Mouse (Mus musculus): ENCODE measurements around the gene Man1a2. TPM values are rescaled to one million over a fixed set of nuclear protein-coding genes. Genes with fewer than 3 reads are reported as not detected.

Gene Man1a2
- total and polyA plus RNA-seq, 3 experiments = 27.1 to 261 (median 33.2) TPM

DNA sequence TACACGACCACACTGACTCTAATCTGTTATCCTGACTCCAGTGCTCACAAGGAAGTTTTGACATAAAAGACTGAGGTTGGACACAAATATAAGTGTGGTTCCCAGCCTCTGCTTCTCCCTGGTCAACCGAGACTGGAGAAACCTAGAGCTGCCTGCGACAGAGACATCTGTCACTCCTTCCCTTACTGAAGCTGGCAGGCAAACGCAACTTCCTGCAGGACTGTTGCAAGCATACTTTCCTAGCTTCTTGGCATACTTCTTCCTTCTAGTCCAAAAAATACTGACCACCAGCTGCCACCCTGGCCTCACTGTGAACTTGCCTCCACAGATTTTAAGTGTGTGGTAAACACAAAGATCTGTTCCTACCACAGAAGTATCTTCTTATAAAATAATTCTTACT is 66.8 kb downstream of the Man1a2 start:
- H3K36me3 ChIP-seq (ENCODE audit: control insufficient read depth in 1 of 2, insufficient read depth in 2 of 2, low read length in 2 of 2) = peaks cover 0 to 2% of the 10 kb centered on the region in 2 experiments; a peak in 1 of 4 replicates
- no peak overlapping the region for H3K27ac ChIP-seq (ENCODE audit: control insufficient read depth, low read depth, low read length)
- no peak overlapping the region for H3K9ac ChIP-seq (ENCODE audit: control insufficient read depth, low read depth, low read length, poor library complexity, severe bottlenecking)
- H3K79me2 ChIP-seq (ENCODE audit: control insufficient read depth, insufficient read depth, low read length, poor library complexity) = no peaks in the 10 kb centered on the region
- no peaks in the 10 kb centered on the region for H3K9me3 ChIP-seq (replicated peaks; ENCODE audit: insufficient read depth, low read length)
- no peak for DNase-seq (ENCODE audit: low read depth, low spot score)
- no peaks in the 10 kb centered on the region for H3K4me1 ChIP-seq (ENCODE audit: control insufficient read depth in 1 of 2, insufficient read depth in 2 of 2, low read length in 2 of 2)
- no peak overlapping the region for H3K4me3 ChIP-seq (ENCODE audit: control insufficient read depth in 1 of 2, insufficient read depth in 1 of 2, low read depth in 2 of 2, low read length in 2 of 2)
- H3K27me3 ChIP-seq (ENCODE audit: control insufficient read depth in 1 of 2, insufficient read depth in 2 of 2, low read length in 2 of 2) = no peaks in the 10 kb centered on the region
- TF ChIP-seq MYC (IDR thresholded peaks at IDR 0.05; ENCODE audit: low read depth, low read length) (no peak), UBTF (IDR thresholded peaks at IDR 0.05; ENCODE audit: borderline replicate concordance, insufficient read depth, low read depth, low read length) (no peak), POLR2A (IDR thresholded peaks at IDR 0.05; ENCODE audit: control insufficient read depth in 1 of 2, insufficient read depth in 1 of 2, low read depth in 1 of 2, low read length in 2 of 2, poor library complexity in 1 of 2) (no peak), MXI1 (IDR thresholded peaks at IDR 0.05; ENCODE audit: low read depth, low read length) (no peak), ETS1 (IDR thresholded peaks at IDR 0.05; ENCODE audit: low read depth, low read length) (no peak), NRF1 (IDR thresholded peaks at IDR 0.05; ENCODE audit: insufficient read depth, low read depth, low read length, poor library complexity, severe bottlenecking) (no peak), TAL1 (IDR thresholded peaks at IDR 0.05; ENCODE audit: low read length) (no peak), MYB (IDR thresholded peaks at IDR 0.05; ENCODE audit: low read depth, low read length) (no peak), ZNF384 (IDR thresholded peaks at IDR 0.05; ENCODE audit: low read depth, low read length) (no peak), CHD2 (IDR thresholded peaks at IDR 0.05; ENCODE audit: low read length) (no peak), MEF2A (IDR thresholded peaks at IDR 0.05; ENCODE audit: extremely low read depth, insufficient replicate concordance, low read depth, low read length, poor library complexity, severe bottlenecking) (no peak), POLR2AphosphoS2 (IDR thresholded peaks at IDR 0.05; ENCODE audit: low read length) (no peak), CTCF (IDR thresholded peaks at IDR 0.05 in 2 of 3, conservative IDR thresholded peaks at IDR 0.05 in 1 of 3; ENCODE audit: control insufficient read depth in 1 of 3, insufficient read depth in 1 of 3, low read depth in 2 of 3, low read length in 3 of 3, poor library complexity in 1 of 3, severe bottlenecking in 1 of 3) (no peak)

DNA sequence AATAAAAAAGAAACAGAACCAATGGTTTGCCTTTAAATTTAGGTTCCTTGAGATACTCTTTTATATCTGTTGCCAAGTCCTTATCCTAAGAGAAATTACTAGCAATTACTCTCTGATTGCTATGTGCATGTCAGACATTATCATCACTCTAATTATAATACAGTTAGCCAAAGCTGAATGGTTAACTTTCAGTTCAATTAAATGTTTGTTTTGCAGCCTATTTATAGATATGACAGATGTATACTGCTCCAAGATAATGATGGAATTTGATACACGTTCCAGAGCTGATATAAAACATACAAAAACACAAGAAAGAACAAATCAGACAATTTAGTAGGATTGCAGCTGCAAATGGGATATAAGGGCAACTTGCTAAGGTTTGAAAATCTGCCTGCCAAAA is 74.4 kb downstream of the Man1a2 start:
- Histone ChIP-seq H3K9me3 (replicated peaks; ENCODE audit: insufficient read depth, low read length) (no peaks in the 10 kb centered on the region), H3K79me2 (ENCODE audit: control insufficient read depth, insufficient read depth, low read length, poor library complexity) (no peaks in the 10 kb centered on the region), H3K4me3 (ENCODE audit: control insufficient read depth in 1 of 2, insufficient read depth in 1 of 2, low read depth in 2 of 2, low read length in 2 of 2) (no peak overlapping the region), H3K4me1 (ENCODE audit: control insufficient read depth in 1 of 2, insufficient read depth in 2 of 2, low read length in 2 of 2) (no peaks in the 10 kb centered on the region), H3K27ac (ENCODE audit: control insufficient read depth, low read depth, low read length) (no peak overlapping the region), H3K36me3 (ENCODE audit: control insufficient read depth in 1 of 2, insufficient read depth in 2 of 2, low read length in 2 of 2) (peaks cover 0 to 2% of the 10 kb centered on the region in 2 experiments; a peak in 2 of 4 replicates), H3K9ac (ENCODE audit: control insufficient read depth, low read depth, low read length, poor library complexity, severe bottlenecking) (no peak overlapping the region), H3K27me3 (ENCODE audit: control insufficient read depth in 1 of 2, insufficient read depth in 2 of 2, low read length in 2 of 2) (no peaks in the 10 kb centered on the region)
- TF ChIP-seq POLR2AphosphoS2 (IDR thresholded peaks at IDR 0.05; ENCODE audit: low read length) (no peak), POLR2AphosphoS5 (IDR thresholded peaks at IDR 0.05; ENCODE audit: borderline replicate concordance, low read depth, low read length) (no peak), CHD2 (IDR thresholded peaks at IDR 0.05; ENCODE audit: low read length) (no peak), ETS1 (IDR thresholded peaks at IDR 0.05; ENCODE audit: low read depth, low read length) (no peak), UBTF (IDR thresholded peaks at IDR 0.05; ENCODE audit: borderline replicate concordance, insufficient read depth, low read depth, low read length) (no peak), MAZ (IDR thresholded peaks at IDR 0.05; ENCODE audit: low read depth, low read length) (no peak), MAFK (IDR thresholded peaks at IDR 0.05; ENCODE audit: borderline replicate concordance, low read depth, low read length) (no peak), ZKSCAN1 (IDR thresholded peaks at IDR 0.05; ENCODE audit: low read depth, low read length) (no peak), TBP (IDR thresholded peaks at IDR 0.05; ENCODE audit: low read depth, low read length) (no peak)
- DNase-seq (ENCODE audit: low read depth, low spot score) = no peak
